Mouse (Mus musculus): Measurements from ENCODE around the gene C530025M09Rik.

C530025M09Rik gene

DNA sequence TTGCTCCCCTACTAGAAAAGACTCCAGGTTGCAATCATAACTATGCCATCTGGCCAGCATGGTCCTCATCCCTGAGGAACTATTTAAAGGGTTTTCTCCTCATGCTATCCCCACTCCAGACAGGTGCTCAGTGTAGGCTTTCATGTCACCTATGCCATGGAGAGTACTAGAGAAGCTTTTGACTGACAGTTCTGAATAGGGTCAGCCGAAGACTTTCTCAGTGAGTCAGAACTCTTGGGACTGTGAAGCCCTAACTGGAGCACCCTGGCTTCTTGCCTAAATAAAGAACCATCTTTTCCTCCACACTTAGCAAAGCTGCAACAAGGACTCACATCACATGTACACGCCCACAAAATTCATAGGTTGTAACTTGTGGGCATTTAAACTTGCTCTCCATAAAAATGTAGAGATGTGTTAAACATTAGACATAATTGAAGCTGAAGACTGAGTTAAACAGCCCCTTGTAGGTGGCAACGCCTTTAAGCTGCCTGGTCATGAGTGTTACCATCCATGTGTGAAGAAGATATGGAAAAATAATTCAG lies 26.3 kb downstream of the C530025M09Rik start:
- DNase-seq (ENCODE audit: low spot score) = no peak

- no peak for DNase-seq (ENCODE audit: low spot score)
These were observed 32.4 kb downstream of the C530025M09Rik start for GRCm38 (mm10) chr2:149798613-149799012.
